In the genomic region with DNA sequence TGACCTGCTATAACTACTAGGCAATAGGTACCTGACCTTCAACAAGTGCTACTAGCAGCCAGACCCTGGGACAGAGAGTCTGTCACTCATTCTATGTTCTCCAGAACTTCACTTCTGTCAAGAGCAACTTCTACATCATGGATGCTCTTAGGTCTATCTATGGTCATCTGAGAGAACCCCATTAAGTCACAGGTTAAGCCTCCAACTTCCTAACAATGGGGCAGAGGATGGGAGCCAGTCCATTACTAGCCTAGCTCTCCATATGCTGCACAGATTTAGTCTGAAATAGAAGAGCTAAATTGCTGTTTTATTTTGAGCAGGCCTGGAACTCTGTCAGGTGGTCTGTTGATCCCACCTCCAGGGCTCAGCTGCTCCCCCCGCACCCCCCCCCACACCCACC, we compare ENCODE assay signal across 11 mouse cellular contexts. TPM values are rescaled to one million over a fixed set of nuclear protein-coding genes. Genes with fewer than 3 reads are reported as not detected.
DNase-seq lines count a peak whose midpoint lies in the region; ATAC-seq and TF ChIP-seq lines count a peak whose summit lies in the region.
"Had no signal": no experiment of that assay in that cellular context is flagged by ENCODE, and none has a peak within 500 bp of the region (broad histone marks: within the 10 kb centered on the region; RNA-seq: fewer than 3 reads in every experiment).

No protein-coding gene starts in this region.

- no peak overlapping the region for H3K27ac ChIP-seq in lung, embryonic 14.5 days (ENCODE audit: low read depth)
- H3K27ac ChIP-seq in forebrain, postnatal 0 days (ENCODE audit: low read depth, low read length) = no peak overlapping the region
- peak overlapping the region; percentile 99 for H3K27ac ChIP-seq in midbrain, embryonic 10.5 days (replicated peaks)
- no peak overlapping the region for H3K27ac ChIP-seq in stomach, embryonic 15.5 days

- WGBS in lung, embryonic 14.5 days = 82% methylated on average over 1 of the region's 1 CpGs
- WGBS in forebrain, postnatal 0 days = 71% methylated on average over 1 of the region's 1 CpGs
- 71% methylated on average over 1 of the region's 1 CpGs for WGBS in midbrain, embryonic 10.5 days
- WGBS in stomach, embryonic 15.5 days = 75% methylated on average over 1 of the region's 1 CpGs

- H3K4me1 ChIP-seq in lung, embryonic 14.5 days (ENCODE audit: insufficient read depth) = 0 out of 2 replicates have a peak, but pooled peaks cover 7% of the 10 kb centered on the region
- H3K4me1 ChIP-seq in forebrain, postnatal 0 days (ENCODE audit: insufficient read depth) = peaks cover 15% of the 10 kb centered on the region
- H3K4me1 ChIP-seq in midbrain, embryonic 10.5 days = peaks cover 73% of the 10 kb centered on the region
- H3K4me1 ChIP-seq in stomach, embryonic 15.5 days = peaks cover 15% of the 10 kb centered on the region; the same call in 1 of the 2 replicates

- peak overlapping the region; percentile 89 for H3K4me2 ChIP-seq in lung, embryonic 14.5 days
- H3K4me2 ChIP-seq in forebrain, postnatal 0 days (ENCODE audit: low read depth) = peak overlapping the region; percentile 79
- peak overlapping the region; percentile 89 for H3K4me2 ChIP-seq in stomach, embryonic 15.5 days
- H3K4me2 ChIP-seq: liver, embryonic 11.5 days had no signal

- H3K27me3 ChIP-seq in lung, embryonic 14.5 days (ENCODE audit: insufficient read depth, low read length) = no peaks in the 10 kb centered on the region
- H3K27me3 ChIP-seq in forebrain, postnatal 0 days (ENCODE audit: insufficient read depth, low read length) = no peaks in the 10 kb centered on the region
- H3K27me3 ChIP-seq in midbrain, embryonic 10.5 days (ENCODE audit: low read depth, poor library complexity, severe bottlenecking) = no peaks in the 10 kb centered on the region
- H3K27me3 ChIP-seq in stomach, embryonic 15.5 days (replicated peaks) = no peaks in the 10 kb centered on the region

- no peak for DNase-seq in lung, embryonic 14.5 days
- no peak for DNase-seq in lung, postnatal 25 days (ENCODE audit: low spot score)
- no peak for DNase-seq in forebrain, postnatal 0 days
- DNase-seq in midbrain, embryonic 10.5 days (ENCODE audit: low spot score) = peak; percentile 12
- DNase-seq in heart, postnatal 4 days = no peak
- DNase-seq in left cerebral cortex, postnatal 4 days = no peak
- DNase-seq in T-cell, adult 2 months (ENCODE audit: low spot score) = no peak
- DNase-seq: adrenal gland, postnatal 36 days; cerebellum, adult 8-10 months had no signal

- no peak for TF ChIP-seq CTCF in lung, embryonic 14.5 days (IDR thresholded peaks at IDR 0.05; ENCODE audit: low read depth)
- TF ChIP-seq CTCF in forebrain, postnatal 0 days (IDR thresholded peaks at IDR 0.05; ENCODE audit: low read depth) = no peak

- intact Hi-C loops in left cerebral cortex, postnatal 4 days (cut with DNase I) = no loop called here

- no peaks in the 10 kb centered on the region for H3K9me3 ChIP-seq in lung, embryonic 14.5 days (ENCODE audit: low read depth, low read length)
- no peaks in the 10 kb centered on the region for H3K9me3 ChIP-seq in forebrain, postnatal 0 days (ENCODE audit: low read length)
- no peaks in the 10 kb centered on the region for H3K9me3 ChIP-seq in midbrain, embryonic 10.5 days (replicated peaks)
- no peaks in the 10 kb centered on the region for H3K9me3 ChIP-seq in stomach, embryonic 15.5 days

- H3K9ac ChIP-seq in lung, embryonic 14.5 days = no peak overlapping the region
- no peak overlapping the region for H3K9ac ChIP-seq in forebrain, postnatal 0 days
- H3K9ac ChIP-seq in stomach, embryonic 15.5 days = no peak overlapping the region

- 0 out of 2 replicates have a peak, but pooled peaks cover 3% of the 10 kb centered on the region for H3K36me3 ChIP-seq in lung, embryonic 14.5 days (ENCODE audit: insufficient read depth)
- H3K36me3 ChIP-seq in forebrain, postnatal 0 days (ENCODE audit: insufficient read depth) = no peaks in the 10 kb centered on the region
- peaks cover 36% of the 10 kb centered on the region for H3K36me3 ChIP-seq in midbrain, embryonic 10.5 days
- 0 out of 2 replicates have a peak, but pooled peaks cover 3% of the 10 kb centered on the region for H3K36me3 ChIP-seq in stomach, embryonic 15.5 days

- peak overlapping the region; percentile 72; the same call in 1 of the 2 replicates for H3K4me3 ChIP-seq in lung, embryonic 14.5 days (ENCODE audit: low read depth, low read length)
- peak overlapping the region; percentile 80 for H3K4me3 ChIP-seq in forebrain, postnatal 0 days (ENCODE audit: low read depth, low read length)
- peak overlapping the region; percentile 96 for H3K4me3 ChIP-seq in midbrain, embryonic 10.5 days
- H3K4me3 ChIP-seq in stomach, embryonic 15.5 days (replicated peaks) = no peak overlapping the region

- ATAC-seq in lung, embryonic 14.5 days (ENCODE audit: insufficient read depth) = no peak
- ATAC-seq in forebrain, postnatal 0 days = no peak
- ATAC-seq in stomach, embryonic 15.5 days (ENCODE audit: insufficient read depth, low FRiP score, low read depth) = no peak

RNA-seq across cellular contexts. Expression of gene Dtx4, which starts 2.3 kb away (rescaled TPM):
- polyA plus RNA-seq in lung, embryonic 14.5 days (2014; fragmentation: Nextera tagmentation; extraction: Ambion mirVana) = 17.2 and 17.7 TPM in 2 replicates
- total RNA-seq in forebrain, postnatal 0 days (2014; rRNA removed) = 43.2 and 48.8 TPM in 2 replicates
- 20.6 and 21.2 TPM in 2 replicates for polyA plus RNA-seq in forebrain, postnatal 0 days (2015; fragmentation: Nextera tagmentation; extraction: Ambion mirVana)
- 54.9 and 59.2 TPM in 2 replicates for polyA plus RNA-seq in midbrain, embryonic 10.5 days (2016; fragmentation: Nextera tagmentation; extraction: Ambion mirVana)
- polyA plus RNA-seq in stomach, embryonic 15.5 days (2015; fragmentation: Nextera tagmentation; extraction: Ambion mirVana) = 14.7 and 18.6 TPM in 2 replicates
- 1 to 10 TPM; 7.7 to 8.9 TPM for total RNA-seq in heart, postnatal 4 days (2021)
- 100 to 1,000 TPM; 124 to 146 TPM for total RNA-seq in left cerebral cortex, postnatal 4 days (2021)

RNA-seq across cellular contexts. Expression of gene Mpeg1, which starts 38.4 kb away (rescaled TPM):
- polyA plus RNA-seq in lung, embryonic 14.5 days (2014; fragmentation: Nextera tagmentation; extraction: Ambion mirVana) = 0.63 and 0.76 TPM in 2 replicates
- total RNA-seq in forebrain, postnatal 0 days (2014; rRNA removed) = 3.2 and 3.5 TPM in 2 replicates
- polyA plus RNA-seq in forebrain, postnatal 0 days (2015; fragmentation: Nextera tagmentation; extraction: Ambion mirVana) = 0.63 and 1.1 TPM in 2 replicates
- 0.19 and 0.40 TPM in 2 replicates for polyA plus RNA-seq in midbrain, embryonic 10.5 days (2016; fragmentation: Nextera tagmentation; extraction: Ambion mirVana)
- 1.2 and 1.3 TPM in 2 replicates for polyA plus RNA-seq in stomach, embryonic 15.5 days (2015; fragmentation: Nextera tagmentation; extraction: Ambion mirVana)
- total RNA-seq in heart, postnatal 4 days (2021) = 1 to 10 TPM; 4.5 to 5.7 TPM
- total RNA-seq in left cerebral cortex, postnatal 4 days (2021) = 1 to 10 TPM; 3.7 to 5.0 TPM

RNA-seq across cellular contexts. Expression of gene Fam111a, which starts 46.6 kb away (rescaled TPM):
- 34.9 and 37.9 TPM in 2 replicates for polyA plus RNA-seq in lung, embryonic 14.5 days (2014; fragmentation: Nextera tagmentation; extraction: Ambion mirVana)
- 4.3 and 4.4 TPM in 2 replicates for total RNA-seq in forebrain, postnatal 0 days (2014; rRNA removed)
- 2.9 and 3.2 TPM in 2 replicates for polyA plus RNA-seq in forebrain, postnatal 0 days (2015; fragmentation: Nextera tagmentation; extraction: Ambion mirVana)
- 20.9 and 21.0 TPM in 2 replicates for polyA plus RNA-seq in midbrain, embryonic 10.5 days (2016; fragmentation: Nextera tagmentation; extraction: Ambion mirVana)
- 20.5 and 21.1 TPM in 2 replicates for polyA plus RNA-seq in stomach, embryonic 15.5 days (2015; fragmentation: Nextera tagmentation; extraction: Ambion mirVana)
- total RNA-seq in heart, postnatal 4 days (2021) = 10 to 100 TPM; 23.1 to 23.8 TPM
- 1 to 10 TPM; 6.3 to 7.6 TPM for total RNA-seq in left cerebral cortex, postnatal 4 days (2021)
